Mouse (Mus musculus) embryonic facial prominence, embryonic 15.5 days (tissue): ENCODE measurements around the gene Kalrn. TPM values are rescaled to one million over a fixed set of nuclear protein-coding genes. Genes with fewer than 3 reads are reported as not detected.
"Not testable (repeated sequence)": the region's sequence is repeated elsewhere in the genome, so short reads cannot be mapped to it uniquely, and the experiment has no call there.

Experiments
- ATAC-seq: fragments of 200-750 bp; cut with Nextera tagmentation; 2 replicates; pipeline ENCODE4 v1.8.0; 2017; ENCODE audit warnings: low read depth, moderate TSS enrichment; ENCODE audit not compliant: insufficient number of reproducible peaks, low FRiP score, low TSS enrichment
- H3K27ac ChIP-seq: fragments of 300-500 bp; sonication (generic); replicated peaks from 2 replicates; pipeline ENCODE4 v1.5.1; 2015; ENCODE audit warnings: mild to moderate bottlenecking, inconsistent platforms
- H3K27me3 ChIP-seq: fragments of 300-500 bp; sonication (generic); 2 replicates; pipeline ENCODE4 v1.6.1; 2015; ENCODE audit warnings: inconsistent platforms
- H3K36me3 ChIP-seq: fragments of 300-500 bp; sonication (generic); 2 replicates; pipeline ENCODE4 v1.6.1; 2015; ENCODE audit warnings: mild to moderate bottlenecking, inconsistent platforms
- H3K4me1 ChIP-seq: fragments of 300-500 bp; sonication (generic); 2 replicates; pipeline ENCODE4 v1.6.1; 2015; ENCODE audit warnings: inconsistent platforms
- H3K4me2 ChIP-seq: fragments of 300-500 bp; sonication (generic); replicated peaks from 2 replicates; pipeline ENCODE4 v1.6.1; 2015; ENCODE audit warnings: mild to moderate bottlenecking, inconsistent platforms
- H3K4me3 ChIP-seq: fragments of 300-500 bp; sonication (generic); replicated peaks from 2 replicates; pipeline ENCODE4 v1.5.1; 2015; ENCODE audit warnings: mild to moderate bottlenecking, inconsistent platforms
- H3K9ac ChIP-seq: fragments of 300-500 bp; sonication (generic); 2 replicates; pipeline ENCODE4 v1.6.1; 2015; ENCODE audit warnings: inconsistent platforms
- H3K9me3 ChIP-seq: fragments of 300-500 bp; sonication (generic); replicated peaks from 2 replicates; pipeline ENCODE4 v1.6.1; 2016; ENCODE audit warnings: inconsistent platforms
- WGBS: fragments of 180-500 bp; shearing (Covaris S2); methylation state at CpG from one replicate; pipeline ENCODE4 v1.1.7; 2015; 5-methylcytosine and 5-hydroxymethylcytosine counted together
- polyA plus RNA-seq: library from polyadenylated mRNA; unstranded; fragments of >200 nt; fragmentation: Nextera tagmentation; extraction: Ambion mirVana; gene quantifications from 2 replicates; pipeline ENCODE4 v1.2.1, GENCODE M21; 2015

The Kalrn gene
- polyA plus RNA-seq, 1 experiment from 2014 or later, result 14.3 TPM

DNA sequence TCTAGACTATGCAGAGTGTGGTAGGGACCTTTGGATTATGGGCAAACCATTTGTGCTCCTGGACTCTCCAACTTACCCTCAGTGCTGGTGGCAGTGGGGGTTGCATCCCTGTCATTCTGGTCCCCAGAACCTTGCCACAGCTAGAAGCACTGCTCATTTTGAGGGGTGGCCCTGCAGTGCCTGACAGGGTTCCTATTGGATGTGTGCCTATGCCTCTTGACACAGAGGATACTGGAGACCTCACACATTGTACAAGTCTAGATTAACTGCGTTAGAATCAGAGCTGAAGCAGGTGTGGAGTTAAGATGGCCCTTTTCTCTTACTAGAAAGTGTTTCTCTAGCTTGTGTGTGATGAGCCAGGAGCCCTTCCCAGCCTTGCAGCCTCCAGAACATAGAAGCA lies 265.0 kb downstream of the Kalrn start:
- H3K4me3 ChIP-seq, result no peak overlapping the region
- H3K9ac ChIP-seq, result no peak overlapping the region
- H3K36me3 ChIP-seq, result peaks cover 13% of the 10 kb centered on the region; the same call in 1 of the 2 replicates
- no peaks in the 10 kb centered on the region for H3K27me3 ChIP-seq
- no peak overlapping the region for H3K4me2 ChIP-seq
- no peak for ATAC-seq
- H3K4me1 ChIP-seq, result no peaks in the 10 kb centered on the region
- no peaks in the 10 kb centered on the region for H3K9me3 ChIP-seq
- H3K27ac ChIP-seq, result no peak overlapping the region
- WGBS, result 96% methylated on average over 1 of the region's 1 CpGs

DNA sequence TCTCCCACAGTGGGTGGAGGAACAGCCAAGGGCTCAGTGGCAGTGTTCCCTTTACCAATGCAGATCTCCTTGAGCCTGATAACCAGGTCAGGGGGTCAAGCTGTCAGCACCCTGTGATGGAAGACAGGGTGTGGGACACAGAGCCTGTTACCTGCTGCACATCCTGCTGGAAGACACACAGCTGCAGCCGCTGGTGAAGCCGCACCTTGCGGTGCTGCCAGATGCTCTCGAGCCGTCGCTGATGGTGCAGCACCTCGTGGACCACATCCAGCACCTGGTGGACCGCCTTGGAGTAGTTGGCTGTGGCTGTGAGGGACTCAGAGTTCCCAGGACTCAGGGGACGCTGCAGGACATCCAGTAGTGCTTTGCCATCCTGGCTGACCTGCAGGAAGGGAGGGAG lies 265.9 kb downstream of the Kalrn start:
- ATAC-seq, result no peak
- no peak overlapping the region for H3K4me2 ChIP-seq
- 84% methylated on average over 9 of the region's 9 CpGs for WGBS
- no peak overlapping the region for H3K4me3 ChIP-seq
- no peak overlapping the region for H3K27ac ChIP-seq
- no peak overlapping the region for H3K9ac ChIP-seq
- H3K27me3 ChIP-seq, result no peaks in the 10 kb centered on the region
- peaks cover 13% of the 10 kb centered on the region; the same call in 1 of the 2 replicates for H3K36me3 ChIP-seq
- no peaks in the 10 kb centered on the region for H3K4me1 ChIP-seq
- no peaks in the 10 kb centered on the region for H3K9me3 ChIP-seq

DNA sequence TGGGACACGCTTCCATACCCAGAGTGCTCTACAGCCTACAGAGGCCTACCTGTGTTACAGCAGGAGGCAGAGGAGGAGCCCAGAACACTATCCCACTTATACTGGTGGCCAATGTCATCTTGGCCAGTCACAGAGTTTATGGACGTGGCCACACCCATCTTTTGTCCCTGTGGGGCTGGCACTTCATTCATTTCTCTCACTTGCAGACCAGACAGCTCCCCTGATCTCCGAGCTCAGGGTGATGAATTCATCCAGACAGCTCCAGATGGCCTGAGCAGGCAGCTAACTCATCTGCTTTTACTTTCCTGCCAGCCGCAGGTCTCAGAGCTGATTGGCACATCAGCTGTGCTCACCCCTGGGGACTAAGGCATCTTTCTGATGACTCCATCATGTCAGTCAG lies 267.7 kb downstream of the Kalrn start:
- H3K4me2 ChIP-seq, result no peak overlapping the region
- 58% methylated on average over 4 of the region's 4 CpGs for WGBS
- ATAC-seq, result no peak

DNA sequence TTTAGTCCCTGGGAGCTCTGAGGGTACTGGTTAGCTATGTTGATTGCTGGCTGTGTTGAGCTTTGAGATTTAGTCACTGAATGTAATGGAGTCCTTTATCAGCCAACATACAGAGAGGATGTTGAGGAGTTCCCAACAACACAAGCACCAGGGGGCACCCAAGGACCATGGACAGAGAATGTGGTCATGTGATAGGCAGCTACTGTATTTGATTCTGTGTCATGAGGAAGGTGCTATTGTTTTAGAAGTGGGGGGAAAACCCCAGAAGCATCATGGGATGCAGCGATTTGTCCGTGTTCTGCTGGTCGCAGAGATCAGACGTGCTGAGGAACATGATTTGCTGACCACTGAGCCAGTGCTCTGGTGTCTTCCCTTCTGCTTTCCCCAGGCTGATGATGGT lies 269.5 kb downstream of the Kalrn start:
- H3K4me3 ChIP-seq, H3K4me1 ChIP-seq, ATAC-seq, H3K36me3 ChIP-seq, H3K27ac ChIP-seq, H3K9me3 ChIP-seq, H3K27me3 ChIP-seq, H3K4me2 ChIP-seq, H3K9ac ChIP-seq: not testable (repeated sequence)
- 72% methylated on average over 4 of the region's 4 CpGs for WGBS

More for the DNA sequence above, 267.7 kb downstream of the Kalrn start:
- Histone ChIP-seq H3K27ac (no peak overlapping the region), H3K27me3 (no peaks in the 10 kb centered on the region), H3K9ac (no peak overlapping the region), H3K4me1 (no peaks in the 10 kb centered on the region), H3K9me3 (no peaks in the 10 kb centered on the region), H3K36me3 (peaks cover 13% of the 10 kb centered on the region; the same call in 1 of the 2 replicates), H3K4me3 (no peak overlapping the region)

DNA sequence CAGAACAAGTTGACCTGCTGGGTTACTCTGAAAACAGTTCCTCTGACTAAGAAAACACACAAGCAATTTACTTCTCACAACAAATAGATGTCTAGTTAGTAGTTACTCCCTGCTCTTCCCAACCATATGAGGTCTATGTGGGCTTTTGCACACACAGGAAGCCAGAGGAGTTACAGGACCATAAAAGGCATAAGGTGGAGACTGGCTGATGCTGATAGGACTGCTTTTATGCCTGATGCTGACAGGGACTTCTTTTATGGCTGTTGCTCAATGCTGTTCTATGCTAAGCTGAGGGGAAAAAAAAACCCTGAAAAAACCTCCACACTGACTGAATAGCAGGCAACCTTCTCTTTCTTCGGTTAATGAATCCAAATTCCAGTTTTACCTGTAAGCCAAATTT lies 270.8 kb downstream of the Kalrn start:
- no peak overlapping the region for H3K4me2 ChIP-seq
- 84% methylated on average over 1 of the region's 1 CpGs for WGBS
- no peak overlapping the region for H3K9ac ChIP-seq
- H3K4me1 ChIP-seq, result no peaks in the 10 kb centered on the region
- H3K9me3 ChIP-seq, result no peaks in the 10 kb centered on the region
- H3K27me3 ChIP-seq, result no peaks in the 10 kb centered on the region
- ATAC-seq, result no peak
- no peak overlapping the region for H3K27ac ChIP-seq
- no peak overlapping the region for H3K4me3 ChIP-seq
- peaks cover 3% of the 10 kb centered on the region; the same call in 1 of the 2 replicates for H3K36me3 ChIP-seq

DNA sequence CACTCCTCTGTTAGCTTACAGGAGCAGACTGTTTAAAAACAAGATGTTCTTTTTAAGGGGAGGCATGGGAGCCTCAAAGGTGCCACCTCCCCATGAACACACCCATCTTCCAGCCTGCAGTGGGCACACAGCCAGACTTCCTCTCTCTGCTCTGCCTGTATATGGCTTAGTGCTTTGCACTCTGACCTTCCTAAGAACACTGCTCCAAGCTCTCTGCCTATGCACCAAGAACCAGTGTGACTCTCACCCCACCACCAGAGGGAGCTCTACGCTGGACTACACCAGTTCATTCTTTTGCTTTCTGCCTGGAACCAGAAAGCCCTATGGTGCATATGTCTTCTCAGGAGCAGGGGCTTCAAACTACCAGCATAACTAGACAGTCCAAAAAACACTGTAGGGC lies 271.3 kb downstream of the Kalrn start:
- H3K36me3 ChIP-seq, result no peaks in the 10 kb centered on the region; the same call in 1 of the 2 replicates
- H3K4me3 ChIP-seq, result no peak overlapping the region
- no peaks in the 10 kb centered on the region for H3K27me3 ChIP-seq
- no peak overlapping the region for H3K4me2 ChIP-seq
- no peak overlapping the region for H3K9ac ChIP-seq
- no peaks in the 10 kb centered on the region for H3K4me1 ChIP-seq
- no peaks in the 10 kb centered on the region for H3K9me3 ChIP-seq
- no peak overlapping the region for H3K27ac ChIP-seq
- ATAC-seq, result no peak
- 83% methylated on average over 1 of the region's 1 CpGs for WGBS

DNA sequence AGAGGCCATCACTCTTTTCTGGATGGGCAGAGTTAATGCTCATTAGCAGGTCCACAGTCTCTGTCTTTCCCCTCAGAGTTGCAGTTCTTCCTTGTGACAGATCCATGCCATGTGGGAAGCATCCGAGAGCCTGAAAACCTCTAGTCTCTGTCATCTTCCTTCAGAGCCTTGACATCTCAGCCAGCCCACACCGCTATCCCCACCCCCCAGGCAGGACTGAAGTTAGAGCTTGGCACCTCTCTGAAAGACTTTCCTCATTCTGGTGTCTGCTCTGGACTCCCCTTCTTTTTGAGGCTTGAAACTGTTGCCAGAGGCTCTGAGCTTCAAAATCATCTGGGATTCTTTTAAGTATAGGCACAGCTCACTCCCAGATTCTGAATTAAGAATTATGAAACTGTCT lies 274.1 kb downstream of the Kalrn start:
- Histone ChIP-seq H3K27me3 (no peaks in the 10 kb centered on the region), H3K4me1 (no peaks in the 10 kb centered on the region), H3K9me3 (no peaks in the 10 kb centered on the region), H3K27ac (no peak overlapping the region), H3K36me3 (no peaks in the 10 kb centered on the region; the same call in 1 of the 2 replicates), H3K4me3 (no peak overlapping the region), H3K9ac (no peak overlapping the region), H3K4me2 (no peak overlapping the region)
- WGBS, result 50% methylated on average over 2 of the region's 2 CpGs
- ATAC-seq, result no peak

DNA sequence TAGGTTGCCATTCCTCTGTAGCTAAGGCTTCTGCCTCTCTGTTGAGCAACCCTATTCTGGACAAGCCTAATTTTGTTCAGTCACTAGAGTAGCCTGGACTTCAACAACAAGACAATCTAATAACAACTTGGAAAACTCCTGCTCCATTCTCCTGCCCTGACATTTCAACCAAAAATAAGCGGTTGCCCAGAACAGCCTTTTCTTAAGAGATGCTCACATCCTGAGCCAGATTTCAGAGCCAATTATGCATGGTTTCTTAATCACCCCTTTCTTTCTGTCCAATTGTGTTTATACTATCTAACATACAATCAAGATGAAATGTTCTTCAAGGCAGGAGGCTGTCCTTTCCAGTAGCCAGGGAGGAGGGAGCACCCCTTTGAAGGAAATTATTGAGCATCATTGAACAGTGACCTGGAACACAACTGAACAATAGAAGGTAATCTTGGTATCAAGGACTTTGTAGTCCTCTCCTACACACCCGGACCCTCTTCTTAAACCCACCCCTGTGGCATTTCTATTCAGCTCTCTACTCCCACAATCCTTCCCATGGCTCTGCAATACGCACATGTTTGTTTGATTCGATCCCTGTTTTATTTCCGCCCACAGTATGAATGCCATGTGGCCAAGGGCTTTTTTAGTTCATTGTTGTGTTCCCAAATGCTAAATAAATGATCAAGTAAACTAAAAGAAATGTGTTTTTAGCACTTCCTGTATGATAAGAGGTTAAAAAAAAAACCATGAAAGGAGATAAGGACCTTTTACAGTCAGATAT lies 275.2 kb downstream of the Kalrn start:
- H3K9ac ChIP-seq, result no peak overlapping the region
- no peak overlapping the region for H3K4me3 ChIP-seq
- no peaks in the 10 kb centered on the region for H3K4me1 ChIP-seq
- 71% methylated on average over 5 of the region's 5 CpGs for WGBS
- peaks cover 2% of the 10 kb centered on the region; the same call in 1 of the 2 replicates for H3K36me3 ChIP-seq
- H3K9me3 ChIP-seq, result no peaks in the 10 kb centered on the region
- no peak for ATAC-seq
- no peak overlapping the region for H3K27ac ChIP-seq
- H3K4me2 ChIP-seq, result no peak overlapping the region
- H3K27me3 ChIP-seq, result no peaks in the 10 kb centered on the region

DNA sequence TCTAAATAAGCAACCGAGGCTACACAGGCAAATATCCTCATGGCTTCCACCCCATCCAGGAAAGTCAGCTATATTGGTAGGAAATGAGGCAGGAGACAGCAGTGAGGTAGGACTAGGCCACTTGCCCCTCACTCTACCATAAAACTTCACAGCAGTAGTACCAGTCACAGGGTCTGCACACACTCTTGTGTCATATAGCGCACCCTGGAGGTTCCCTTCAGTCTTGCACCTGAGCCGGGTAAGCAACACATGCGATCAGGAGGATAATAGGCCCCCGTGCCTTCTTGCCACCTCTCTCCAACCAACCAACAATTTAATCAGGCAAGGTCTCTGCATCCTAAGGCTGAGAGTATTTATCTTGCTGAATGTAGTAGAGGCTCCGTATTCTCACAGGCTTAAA lies 278.8 kb downstream of the Kalrn start:
- 84% methylated on average over 6 of the region's 6 CpGs for WGBS
- no peak for ATAC-seq
- Histone ChIP-seq H3K4me2 (no peak overlapping the region), H3K27ac (no peak overlapping the region), H3K4me3 (no peak overlapping the region), H3K4me1 (no peaks in the 10 kb centered on the region), H3K36me3 (peaks cover 16% of the 10 kb centered on the region), H3K27me3 (no peaks in the 10 kb centered on the region), H3K9ac (no peak overlapping the region), H3K9me3 (no peaks in the 10 kb centered on the region)

DNA sequence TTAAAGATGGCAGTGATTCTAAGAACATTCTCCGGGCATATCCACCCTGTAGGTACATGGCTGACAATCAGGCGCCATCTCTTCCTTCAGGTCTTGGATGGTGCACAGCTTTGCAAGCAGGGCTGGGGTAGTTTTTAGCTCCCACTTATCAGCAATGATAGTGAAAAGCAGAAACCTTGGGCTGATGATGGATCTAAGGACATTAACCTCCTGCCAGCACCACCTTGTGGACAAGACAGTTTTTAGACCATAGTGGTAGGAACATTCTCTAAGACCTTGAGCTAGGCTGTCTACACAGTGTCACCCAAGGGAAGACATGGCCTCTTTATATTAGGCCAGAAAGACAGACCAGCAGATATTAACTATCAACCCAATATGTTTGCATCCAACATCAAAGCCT lies 279.7 kb downstream of the Kalrn start:
- Histone ChIP-seq H3K9me3 (no peaks in the 10 kb centered on the region), H3K4me1 (no peaks in the 10 kb centered on the region), H3K4me2 (no peak overlapping the region), H3K36me3 (peaks cover 16% of the 10 kb centered on the region), H3K27ac (no peak overlapping the region), H3K9ac (no peak overlapping the region), H3K27me3 (no peaks in the 10 kb centered on the region), H3K4me3 (no peak overlapping the region)
- ATAC-seq, result no peak
- 96% methylated on average over 2 of the region's 2 CpGs for WGBS

DNA sequence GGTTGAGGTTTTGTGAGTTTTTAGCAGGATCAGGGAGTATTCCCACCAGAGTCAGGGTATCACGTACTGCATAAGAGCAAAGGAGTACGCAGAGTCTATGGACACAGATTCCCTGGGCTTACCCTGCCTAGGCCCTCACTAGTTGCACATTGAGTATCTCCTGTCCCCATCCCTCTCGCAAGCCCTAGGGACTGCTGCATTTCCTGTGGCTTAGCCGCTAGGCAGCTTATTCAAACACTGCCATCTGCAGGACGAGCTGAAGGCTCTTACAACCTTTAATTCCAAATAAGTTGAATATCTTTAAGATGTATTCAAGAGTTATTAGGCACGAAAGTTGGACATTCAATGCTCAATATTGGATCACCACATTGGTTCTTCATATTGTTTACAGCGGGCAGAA lies 283.7 kb downstream of the Kalrn start:
- no peaks in the 10 kb centered on the region for H3K27me3 ChIP-seq
- 51% methylated on average over 7 of the region's 7 CpGs for WGBS
- peaks cover 16% of the 10 kb centered on the region for H3K36me3 ChIP-seq
- no peaks in the 10 kb centered on the region for H3K9me3 ChIP-seq
- no peak for ATAC-seq
- no peak overlapping the region for H3K4me3 ChIP-seq
- no peak overlapping the region for H3K4me2 ChIP-seq
- H3K9ac ChIP-seq, result no peak overlapping the region
- H3K4me1 ChIP-seq, result no peaks in the 10 kb centered on the region
- no peak overlapping the region for H3K27ac ChIP-seq

DNA sequence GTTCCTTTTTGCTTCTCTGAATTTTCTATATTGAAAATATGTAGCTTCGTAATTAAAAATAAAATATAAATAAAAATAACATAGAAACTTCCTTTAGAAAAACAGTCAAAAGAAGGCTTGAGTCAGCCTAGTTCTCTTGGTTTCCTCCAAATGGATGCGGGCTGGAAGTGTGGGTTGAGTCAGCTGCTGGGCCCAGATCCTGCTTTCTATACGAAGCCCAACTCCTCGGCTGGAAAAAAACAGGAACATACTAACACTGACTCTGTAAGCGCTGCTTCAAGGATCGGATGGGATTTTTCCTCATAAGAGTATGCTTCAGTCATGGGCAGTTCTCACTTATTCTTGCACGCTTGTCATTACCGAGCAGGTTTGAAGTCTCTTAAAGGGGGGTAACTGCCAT lies 291.3 kb downstream of the Kalrn start:
- Histone ChIP-seq H3K4me1 (no peaks in the 10 kb centered on the region), H3K4me3 (no peak overlapping the region), H3K27me3 (no peaks in the 10 kb centered on the region), H3K36me3 (no peaks in the 10 kb centered on the region), H3K4me2 (no peak overlapping the region), H3K27ac (no peak overlapping the region), H3K9me3 (no peaks in the 10 kb centered on the region), H3K9ac (no peak overlapping the region)
- ATAC-seq, result no peak
- 89% methylated on average over 8 of the region's 8 CpGs for WGBS
